Mouse (Mus musculus) ES-E14 (cell line): ENCODE results near the gene Blnk. TPM values are rescaled to one million over a fixed set of nuclear protein-coding genes. Genes with fewer than 3 reads are reported as not detected.

Experiments used
- DNase-seq: peaks from one replicate; pipeline ENCODE4 v3.0.0-alpha.2; 2013; ENCODE audit warnings: low read depth, low spot score
- H3K27ac ChIP-seq: 2 replicates; pipeline ENCODE4 v1.5.1; 2012; ENCODE audit warnings: low read depth, mild to moderate bottlenecking, low read length, moderate library complexity, mixed read lengths; ENCODE audit not compliant: poor library complexity, insufficient read depth, severe bottlenecking
- H3K36me3 ChIP-seq: 2 replicates; pipeline ENCODE4 v1.6.1; 2012; ENCODE audit warnings: mild to moderate bottlenecking, low read length, moderate library complexity, mixed read lengths; ENCODE audit not compliant: control insufficient read depth, poor library complexity, insufficient read depth, severe bottlenecking
- H3K4me1 ChIP-seq, 2 experiments: fragments of 150-350 bp in 1 of 2; sonication (generic) in 1 of 2; 2 replicates each; pipeline ENCODE4 v1.6.1; 2012; ENCODE audit warnings: low read length in 2 of 2, mild to moderate bottlenecking in 1 of 2, mixed read lengths in 1 of 2; ENCODE audit not compliant: control insufficient read depth in 2 of 2, insufficient read depth in 2 of 2, poor library complexity in 1 of 2
- H3K4me3 ChIP-seq, 2 experiments: fragments of 150-350 bp in 1 of 2; sonication (generic) in 1 of 2; 2 replicates each; pipeline ENCODE4 v1.5.1; 2012; ENCODE audit warnings: low read length in 2 of 2, low read depth in 1 of 2, mild to moderate bottlenecking in 1 of 2, mixed read lengths in 1 of 2; ENCODE audit not compliant: insufficient read depth in 1 of 2, poor library complexity in 1 of 2, severe bottlenecking in 1 of 2
- H3K9ac ChIP-seq: 2 replicates; pipeline ENCODE4 v1.6.1; 2012; ENCODE audit warnings: low read depth, mild to moderate bottlenecking, low read length, mixed read lengths; ENCODE audit not compliant: poor library complexity, insufficient read depth, severe bottlenecking
- H3K9me3 ChIP-seq: fragments of 150-350 bp; sonication (generic); 2 replicates; pipeline ENCODE4 v1.6.1; 2012; ENCODE audit warnings: low read depth, mild to moderate bottlenecking, low read length; ENCODE audit not compliant: control insufficient read depth, insufficient read depth
- CHD2 ChIP-seq: IDR thresholded peaks from 2 replicates; pipeline ENCODE4 v1.6.1; 2014; ENCODE audit warnings: mild to moderate bottlenecking, low read depth, low read length, inconsistent platforms
- HCFC1 ChIP-seq: IDR thresholded peaks from 2 replicates; pipeline ENCODE4 v1.6.1; 2012; ENCODE audit warnings: low read length, inconsistent platforms, borderline replicate concordance; ENCODE audit not compliant: insufficient read depth
- MAFK ChIP-seq: IDR thresholded peaks from 2 replicates; pipeline ENCODE4 v1.6.1; 2014; ENCODE audit warnings: mild to moderate bottlenecking, low read depth, low read length, inconsistent platforms; ENCODE audit not compliant: insufficient read depth
- ZC3H11A ChIP-seq: IDR thresholded peaks from 2 replicates; pipeline ENCODE4 v1.6.1; 2012; ENCODE audit warnings: low read depth, mild to moderate bottlenecking, inconsistent platforms, low read length, borderline replicate concordance
- ZNF384 ChIP-seq: IDR thresholded peaks from 2 replicates; pipeline ENCODE4 v1.6.1; 2012; ENCODE audit warnings: low read depth, low read length, inconsistent platforms
- in situ Hi-C, 2 experiments: fragments of 600-800 bp; cut with MboI; formaldehyde crosslinking; loops; one replicate each; pipeline ENCODE4 v1.15.1; 2025; ENCODE audit warnings: low sequenced_read_pairs in 2 of 2, inconsistent platforms in 1 of 2; ENCODE audit not compliant: unreplicated experiment in 2 of 2
- total RNA-seq: library from RNA; depleted of rRNA; stranded (reverse); fragments of 300-350 nt; gene quantifications from 2 replicates; pipeline ENCODE4 v1.2.3, GENCODE M21; 2012

Blnk gene
- total RNA-seq, 1 experiment = 1.7 TPM

DNA sequence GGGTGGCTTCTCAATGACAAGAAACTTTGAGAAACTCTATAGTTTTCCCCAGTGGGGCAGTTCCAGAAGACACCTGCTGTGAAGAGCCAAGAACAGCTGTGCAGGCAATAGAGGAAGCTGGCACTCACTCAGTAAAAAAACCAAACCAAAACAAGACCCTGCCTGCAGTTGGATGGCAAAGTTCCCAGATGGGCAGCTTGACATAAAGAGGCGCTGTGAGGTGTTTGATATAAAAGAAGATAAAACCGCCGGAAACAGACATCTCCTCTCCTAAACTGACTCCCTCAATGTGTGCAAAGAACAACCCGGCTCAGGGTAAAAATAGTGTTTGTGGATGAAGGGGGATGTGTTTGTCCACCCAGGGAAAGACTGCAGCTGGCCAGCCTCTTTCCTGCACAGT, 27.9 kb upstream of the Blnk start:
- no peaks in the 10 kb centered on the region for H3K4me1 ChIP-seq

DNA sequence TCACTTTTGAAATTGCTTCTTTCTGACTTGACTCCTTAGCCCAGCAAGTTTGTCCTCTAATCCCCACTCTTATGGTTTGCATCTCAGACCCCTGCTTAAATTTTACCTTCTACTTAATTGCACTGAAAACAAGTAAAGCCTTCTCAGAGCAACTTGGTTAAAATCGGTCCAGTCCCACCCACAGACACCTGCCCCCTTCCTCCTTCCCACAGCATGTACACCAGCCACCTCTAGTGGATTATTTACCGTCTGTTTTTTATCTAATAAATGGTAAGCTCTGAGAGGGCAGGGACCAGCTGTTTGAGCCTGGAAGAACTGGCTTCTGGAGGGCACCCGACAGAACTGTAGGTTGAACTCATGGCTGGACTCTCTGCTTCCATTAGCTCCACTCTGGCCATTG, 26.2 kb upstream of the Blnk start:
- no peak overlapping the region for H3K9ac ChIP-seq
- TF ChIP-seq HCFC1 (no peak), ZC3H11A (no peak), ZNF384 (no peak), CHD2 (no peak), MAFK (no peak)
- H3K27ac ChIP-seq = no peak overlapping the region
- no peak for DNase-seq
- H3K4me3 ChIP-seq = no peak overlapping the region
- H3K9me3 ChIP-seq = no peaks in the 10 kb centered on the region
- peaks cover 0 to 3% of the 10 kb centered on the region in 2 experiments; a peak in 1 of 4 replicates for H3K4me1 ChIP-seq
- no peaks in the 10 kb centered on the region for H3K36me3 ChIP-seq
- in situ Hi-C loops = no loop called here

More for the DNA sequence above, 27.9 kb upstream of the Blnk start:
- Histone ChIP-seq H3K9ac (no peak overlapping the region), H3K27ac (no peak overlapping the region), H3K9me3 (no peaks in the 10 kb centered on the region), H3K36me3 (no peaks in the 10 kb centered on the region), H3K4me3 (no peak overlapping the region)
- TF ChIP-seq CHD2 = no peak
- no peak for TF ChIP-seq ZNF384
- no peak for TF ChIP-seq ZC3H11A
- no peak for TF ChIP-seq MAFK
- TF ChIP-seq HCFC1 = no peak
- DNase-seq = no peak
- in situ Hi-C loops = no loop called here

DNA sequence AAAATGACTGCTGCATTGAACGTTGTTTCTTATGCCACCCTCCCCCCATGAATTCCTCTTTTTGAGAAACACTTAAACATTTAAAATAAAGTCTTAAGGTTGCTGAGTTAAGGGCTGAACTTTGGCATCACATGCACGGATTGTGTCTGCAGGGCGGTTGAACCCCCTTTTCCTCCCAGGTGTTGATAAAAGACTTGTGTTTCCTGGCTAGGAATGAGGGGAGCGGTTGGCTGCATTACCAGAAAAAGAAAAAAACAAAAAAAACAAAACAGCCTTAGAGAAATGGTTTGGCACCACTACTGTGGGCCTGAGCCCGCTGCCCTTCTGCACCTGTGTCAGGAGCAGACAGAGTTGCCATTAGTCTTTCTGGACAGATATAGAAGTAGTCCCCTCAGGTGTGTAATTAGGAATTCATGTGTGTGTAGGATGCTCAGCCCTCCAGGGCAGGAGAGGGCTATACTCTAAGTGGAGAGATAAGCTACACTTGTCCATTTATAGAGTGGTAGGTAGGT, 24.9 kb upstream of the Blnk start:
- Histone ChIP-seq H3K4me1 (peaks cover 0 to 3% of the 10 kb centered on the region in 2 experiments; a peak in 1 of 4 replicates), H3K9ac (no peak overlapping the region), H3K27ac (no peak overlapping the region), H3K36me3 (no peaks in the 10 kb centered on the region), H3K4me3 (no peak overlapping the region), H3K9me3 (no peaks in the 10 kb centered on the region)
- TF ChIP-seq MAFK (no peak), ZC3H11A (no peak), HCFC1 (no peak), CHD2 (no peak), ZNF384 (no peak)
- in situ Hi-C loops = no loop called here
- no peak for DNase-seq

DNA sequence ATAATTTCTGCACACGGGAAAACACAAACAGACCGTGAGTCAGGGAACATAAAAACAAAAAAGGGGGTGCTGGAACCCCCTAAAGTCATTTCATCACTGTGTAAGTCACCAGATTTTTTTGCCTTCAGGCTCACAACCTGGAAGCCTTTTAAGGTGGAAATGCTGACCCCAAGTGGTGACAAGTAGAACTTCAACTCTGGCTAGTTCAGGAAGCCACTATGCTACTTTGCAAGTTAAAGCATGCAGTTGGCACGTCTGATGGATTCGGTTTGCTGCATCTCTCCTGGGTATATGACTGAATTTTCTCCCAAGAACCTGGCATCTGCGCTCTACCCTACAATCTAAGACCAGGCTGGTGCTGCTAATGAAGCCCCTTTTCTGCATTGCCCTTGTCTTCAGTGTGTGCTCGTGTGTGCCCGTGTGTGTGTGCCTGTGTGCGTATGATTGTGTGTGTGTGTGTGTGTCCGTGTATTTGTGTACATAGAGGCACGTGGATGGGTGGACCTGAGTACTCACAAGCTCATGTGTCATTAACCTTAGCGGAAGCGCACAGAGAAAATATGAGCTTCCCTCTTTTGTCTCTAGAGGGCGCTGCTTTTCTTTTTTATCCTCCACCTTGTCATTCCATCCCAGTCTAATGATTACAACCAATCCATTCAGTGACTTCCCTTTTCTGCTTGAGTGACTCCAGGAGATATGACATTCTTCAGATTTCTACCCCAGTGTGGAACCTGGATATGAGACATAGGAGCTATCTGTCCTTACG, 21.8 kb upstream of the Blnk start:
- peaks cover 5 to 15% of the 10 kb centered on the region in 2 experiments; a peak in 3 of 4 replicates for H3K4me1 ChIP-seq
- H3K9ac ChIP-seq = peak overlapping the region; percentile 56
- no peak overlapping the region for H3K27ac ChIP-seq
- TF ChIP-seq ZNF384 (0 out of 2 replicates have a peak, but pooled peaks have one; percentile 48), MAFK (no peak)
- DNase-seq = peak; percentile 71
- H3K36me3 ChIP-seq = no peaks in the 10 kb centered on the region
- H3K9me3 ChIP-seq = no peaks in the 10 kb centered on the region
- H3K4me3 ChIP-seq = peak overlapping the region in 1 of 2 experiments; percentile 14; a peak in 2 of 4 replicates
- in situ Hi-C loops = no loop called here

DNA sequence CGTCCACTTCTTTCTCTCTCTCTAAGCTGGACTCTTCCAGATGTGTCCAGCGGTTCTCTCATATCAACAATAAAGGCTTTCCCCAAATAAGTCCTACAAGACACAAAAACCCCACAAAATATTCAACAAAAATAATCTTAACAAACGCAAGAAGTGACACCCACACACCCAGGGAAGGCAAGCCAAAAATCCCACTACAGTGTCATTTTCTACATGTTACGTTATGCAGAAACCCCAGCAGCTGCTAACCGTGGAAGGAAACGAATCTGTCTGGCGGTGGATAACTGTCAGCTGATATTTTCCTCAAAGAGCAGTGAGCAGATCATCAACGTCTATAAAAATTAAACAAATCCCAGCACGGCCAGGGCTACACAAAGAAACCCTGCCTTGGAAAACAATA, 19.7 kb upstream of the Blnk start:
- in situ Hi-C loops = no loop called here
- H3K4me1 ChIP-seq = peaks cover 5 to 19% of the 10 kb centered on the region in 2 experiments; a peak in 3 of 4 replicates
- H3K9me3 ChIP-seq = no peaks in the 10 kb centered on the region
- DNase-seq = no peak
- no peak overlapping the region for H3K4me3 ChIP-seq
- H3K9ac ChIP-seq = no peak overlapping the region
- no peak for TF ChIP-seq MAFK
- no peak for TF ChIP-seq CHD2
- no peak for TF ChIP-seq ZNF384
- TF ChIP-seq HCFC1 = no peak
- TF ChIP-seq ZC3H11A = no peak
- no peaks in the 10 kb centered on the region for H3K36me3 ChIP-seq
- H3K27ac ChIP-seq = no peak overlapping the region
